17 mouse cellular contexts compared by ENCODE assay signal in the genomic region with DNA sequence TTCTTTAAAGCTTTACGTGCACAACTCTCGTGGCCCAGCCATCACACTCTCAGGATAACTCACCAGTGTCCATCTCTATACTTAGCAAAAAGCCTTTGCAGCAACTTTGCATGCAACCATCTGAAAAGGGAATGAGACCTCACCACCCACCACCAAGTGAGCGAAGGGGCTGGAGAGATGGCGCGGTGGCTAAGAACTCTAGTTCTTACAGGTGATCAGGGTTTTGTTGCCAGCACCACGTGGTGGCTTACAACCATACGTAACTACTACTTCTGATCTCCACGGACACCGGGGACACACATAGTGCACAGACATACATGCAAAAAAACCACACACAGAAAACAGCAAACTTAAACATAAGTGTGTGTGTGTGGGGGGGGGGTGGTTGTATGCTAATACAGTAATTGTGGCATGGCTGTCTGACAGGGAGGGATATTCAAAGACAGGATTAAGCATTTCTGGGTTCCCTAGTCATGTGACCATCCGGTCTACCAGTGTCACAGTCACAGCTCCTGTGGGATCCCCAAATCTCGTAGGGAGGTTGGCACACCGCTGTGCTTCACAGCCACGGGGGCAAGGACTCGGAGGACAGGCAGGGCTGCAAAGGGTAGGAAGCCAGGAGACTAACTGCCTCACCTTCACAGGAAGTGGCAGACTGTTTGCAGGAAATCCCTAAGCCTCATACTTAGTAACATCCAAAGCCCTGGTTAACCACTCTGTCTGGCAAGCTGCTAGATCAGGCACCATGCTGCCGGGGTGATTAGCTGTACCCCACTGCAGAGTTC. TPM values are rescaled to one million over a fixed set of nuclear protein-coding genes. Genes with fewer than 3 reads are reported as not detected.
DNase-seq lines count a peak whose midpoint lies in the region; ATAC-seq and TF ChIP-seq lines count a peak whose summit lies in the region.
"Had no signal": no experiment of that assay in that cellular context is flagged by ENCODE, and none has a peak within 500 bp of the region (broad histone marks: within the 10 kb centered on the region; RNA-seq: fewer than 3 reads in every experiment).

No protein-coding gene starts in this region.

- no peaks in the 10 kb centered on the region for H3K36me3 ChIP-seq in heart, adult 2 months (ENCODE audit: control insufficient read depth, insufficient read depth, low read length)
- H3K36me3 ChIP-seq: embryonic facial prominence, embryonic 10.5 days; forebrain, embryonic 10.5 days had no signal

- H3K4me3 ChIP-seq in heart, adult 2 months, result no peak overlapping the region
- H3K4me3 ChIP-seq: embryonic facial prominence, embryonic 10.5 days; forebrain, embryonic 10.5 days; gastrocnemius, adult 2 months had no signal

- WGBS in heart, adult 2 months, result 75% methylated on average over 15 of the region's 15 CpGs

- peak overlapping the region; percentile 75; the same call in 1 of the 2 replicates for H3K27ac ChIP-seq in heart, adult 2 months
- H3K27ac ChIP-seq: embryonic facial prominence, embryonic 10.5 days; forebrain, embryonic 10.5 days had no signal

- no peaks in the 10 kb centered on the region for H3K79me2 ChIP-seq in heart, adult 2 months (replicated peaks; ENCODE audit: control insufficient read depth, insufficient read depth, low read length)

- peak; percentile 58 to 65; a peak in 3 of 4 replicates for ATAC-seq in hematopoietic stem cell, adult 5-6 weeks (replicated peaks in 1 of 2; ENCODE audit: insufficient read depth in 1 of 2, low FRiP score in 2 of 2, low TSS enrichment in 1 of 2, low read depth in 1 of 2, poor library complexity in 2 of 2, severe bottlenecking in 2 of 2)
- ATAC-seq: Patski had no signal

- no peak for TF ChIP-seq CTCF in heart, adult 2 months (IDR thresholded peaks at IDR 0.05)

- TF ChIP-seq POLR2A in heart, adult 2 months (IDR thresholded peaks at IDR 0.05; ENCODE audit: insufficient read depth, low read depth, low read length), result no peak

- no peaks in the 10 kb centered on the region for H3K27me3 ChIP-seq in heart, adult 2 months (ENCODE audit: control insufficient read depth, insufficient read depth, low read length)

- no peak for DNase-seq in heart, adult 2 months
- no peak for DNase-seq in heart, postnatal 4 days
- DNase-seq in B cell, adult 2 months, result peak; percentile 30 to 46
- peak; percentile 89 for DNase-seq in naive thymus-derived CD4-positive, alpha-beta T cell, adult 2 months (ENCODE audit: low read depth)
- DNase-seq in embryo, embryonic 9.5 days (ENCODE audit: extremely low spot score), result no peak
- DNase-seq in ovary, postnatal 10 days (ENCODE audit: low spot score), result no peak
- no peak for DNase-seq in gastrocnemius, adult 18-20 months (ENCODE audit: low spot score)
- DNase-seq: adrenal gland, postnatal 36 days; cerebellum, adult 2 months; gastrocnemius, adult 2 months; kidney, postnatal 36 days; lung, postnatal 10 days had no signal

- intact Hi-C loops in heart, adult 2 months (cut with DNase I), result no loop called here

- H3K4me1 ChIP-seq in heart, adult 2 months (ENCODE audit: control insufficient read depth, insufficient read depth, low read length), result peaks cover 8% of the 10 kb centered on the region; the same call in 1 of the 2 replicates

- H3K9ac ChIP-seq in heart, adult 2 months (ENCODE audit: low read depth, low read length), result 0 out of 2 replicates have a peak overlapping the region, but pooled peaks have one; percentile 6

- TF ChIP-seq EP300 in heart, adult 2 months (IDR thresholded peaks at IDR 0.05; ENCODE audit: insufficient read depth, low read depth, low read length), result no peak

RNA-seq across cellular contexts. Expression of a gene that starts 21.8 kb away (rescaled TPM):
- 10 to 100 TPM; 15.9 to 19.1 TPM for total RNA-seq in heart, adult 2 months (2021)
- polyA plus RNA-seq in heart, adult 2 months (2012; rRNA removed), result 18.7 and 24.9 TPM in 2 replicates
- total RNA-seq in heart, postnatal 4 days (2021), result 10 to 100 TPM; 40.9 to 42.5 TPM
- total RNA-seq in hematopoietic stem cell, adult 5-6 weeks (2017), result 12.3 and 12.9 TPM in 2 replicates
- 10 to 100 TPM; 12.5 to 21.2 TPM for total RNA-seq in gastrocnemius, adult 18-20 months (2021)

RNA-seq across cellular contexts. Expression of a gene that starts 32.5 kb away (rescaled TPM):
- total RNA-seq in heart, adult 2 months (2021), result 10 to 100 TPM; 33.6 to 33.8 TPM
- polyA plus RNA-seq in heart, adult 2 months (2012; rRNA removed), result 56.3 and 62.1 TPM in 2 replicates
- total RNA-seq in heart, postnatal 4 days (2021), result 10 to 100 TPM; 15.7 to 20.5 TPM
- 1.1 and 2.2 TPM in 2 replicates for total RNA-seq in hematopoietic stem cell, adult 5-6 weeks (2017)
- 100 to 1,000 TPM; 105 to 121 TPM for total RNA-seq in gastrocnemius, adult 18-20 months (2021)
- total RNA-seq: monocyte, adult 5-6 weeks had no signal

Comparison
In these comparisons a context has a peak if more than half of its experiments do, and no peak if none do; other contexts are left out.
1. DNase-seq: peak in B cell, adult 2 months (2 of 2) and naive thymus-derived CD4-positive, alpha-beta T cell, adult 2 months (single experiment); none in heart, adult 2 months (0 of 2), heart, postnatal 4 days (single experiment), embryo, embryonic 9.5 days (single experiment), ovary, postnatal 10 days (single experiment) and gastrocnemius, adult 18-20 months (single experiment).